In the genomic region with DNA sequence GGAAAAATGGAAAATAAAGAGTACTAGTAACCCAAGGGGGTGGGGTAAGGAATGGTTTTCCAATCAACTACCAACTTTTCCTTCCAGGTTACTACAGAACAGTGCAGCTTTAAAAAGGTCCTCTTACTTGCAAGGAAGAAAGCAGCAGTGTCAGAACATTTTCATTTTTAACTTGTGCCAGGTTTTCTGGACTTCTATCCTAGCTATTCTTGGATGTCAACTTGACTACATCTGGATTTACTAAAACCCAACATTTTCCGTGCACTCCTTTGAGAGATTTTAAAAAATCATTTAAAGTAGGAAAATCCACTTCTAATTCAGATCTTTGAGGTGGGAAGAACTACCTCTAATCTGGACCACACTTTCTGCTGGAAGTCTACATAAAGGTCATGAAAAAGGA, we compare ENCODE assay signal across 27 mouse cellular contexts.
"Had no signal": no experiment of that assay in that cellular context is flagged by ENCODE, and none has a peak within 500 bp of the region (broad histone marks: within the 10 kb centered on the region; RNA-seq: fewer than 3 reads in every experiment).

No protein-coding gene starts in this region.

- ATAC-seq: forebrain, embryonic 13.5 days; forebrain, embryonic 14.5 days; forebrain, embryonic 15.5 days; forebrain, embryonic 16.5 days; forebrain, postnatal 0 days had no signal

- H3K4me2 ChIP-seq: embryonic facial prominence, embryonic 12.5 days; embryonic facial prominence, embryonic 13.5 days; embryonic facial prominence, embryonic 15.5 days; forebrain, embryonic 12.5 days; forebrain, embryonic 13.5 days; forebrain, embryonic 15.5 days had no signal

- H3K27me3 ChIP-seq: embryonic facial prominence, embryonic 12.5 days; embryonic facial prominence, embryonic 13.5 days; embryonic facial prominence, embryonic 15.5 days; forebrain, embryonic 12.5 days; forebrain, embryonic 13.5 days; forebrain, embryonic 15.5 days had no signal

- H3K36me3 ChIP-seq: embryonic facial prominence, embryonic 12.5 days; embryonic facial prominence, embryonic 13.5 days; embryonic facial prominence, embryonic 15.5 days; forebrain, embryonic 10.5 days; forebrain, embryonic 12.5 days; forebrain, embryonic 15.5 days had no signal

- H3K9me3 ChIP-seq: embryonic facial prominence, embryonic 12.5 days; embryonic facial prominence, embryonic 15.5 days; forebrain, embryonic 15.5 days had no signal

- H3K9ac ChIP-seq: embryonic facial prominence, embryonic 12.5 days; embryonic facial prominence, embryonic 13.5 days; embryonic facial prominence, embryonic 15.5 days; forebrain, embryonic 12.5 days; forebrain, embryonic 13.5 days; forebrain, embryonic 15.5 days; forebrain, postnatal 0 days had no signal

- DNase-seq: cerebellum, adult 18-20 months; cerebellum, adult 2 months; cerebellum, adult 8-10 months; cerebellum, adult 9-10 months; cerebellum, adult 9-11 months; cerebellum, postnatal 10 days; cerebellum, postnatal 14 days; cerebellum, postnatal 25 days; cerebellum, postnatal 36 days; embryo, embryonic 11 days; forebrain, postnatal 0 days; gastrocnemius, postnatal 10 days; gastrocnemius, postnatal 14 days; gastrocnemius, postnatal 36 days; heart, adult 11 months; heart, adult 18-20 months; heart, adult 2 months had no signal

- H3K27ac ChIP-seq: embryonic facial prominence, embryonic 12.5 days; embryonic facial prominence, embryonic 13.5 days; embryonic facial prominence, embryonic 15.5 days; forebrain, embryonic 10.5 days; forebrain, embryonic 12.5 days; forebrain, embryonic 13.5 days; forebrain, embryonic 15.5 days; heart, adult 2 months had no signal

- H3K4me3 ChIP-seq: embryonic facial prominence, embryonic 12.5 days; embryonic facial prominence, embryonic 13.5 days; embryonic facial prominence, embryonic 15.5 days; erythroblast, embryonic 14.5 days; forebrain, embryonic 10.5 days; forebrain, embryonic 12.5 days; forebrain, embryonic 13.5 days; forebrain, embryonic 15.5 days; heart, adult 2 months had no signal

- H3K4me1 ChIP-seq: embryonic facial prominence, embryonic 12.5 days; embryonic facial prominence, embryonic 15.5 days; forebrain, embryonic 10.5 days; forebrain, embryonic 12.5 days; forebrain, embryonic 13.5 days; forebrain, embryonic 15.5 days had no signal
